ENCODE assay signal across 8 mouse cellular contexts in the genomic region with DNA sequence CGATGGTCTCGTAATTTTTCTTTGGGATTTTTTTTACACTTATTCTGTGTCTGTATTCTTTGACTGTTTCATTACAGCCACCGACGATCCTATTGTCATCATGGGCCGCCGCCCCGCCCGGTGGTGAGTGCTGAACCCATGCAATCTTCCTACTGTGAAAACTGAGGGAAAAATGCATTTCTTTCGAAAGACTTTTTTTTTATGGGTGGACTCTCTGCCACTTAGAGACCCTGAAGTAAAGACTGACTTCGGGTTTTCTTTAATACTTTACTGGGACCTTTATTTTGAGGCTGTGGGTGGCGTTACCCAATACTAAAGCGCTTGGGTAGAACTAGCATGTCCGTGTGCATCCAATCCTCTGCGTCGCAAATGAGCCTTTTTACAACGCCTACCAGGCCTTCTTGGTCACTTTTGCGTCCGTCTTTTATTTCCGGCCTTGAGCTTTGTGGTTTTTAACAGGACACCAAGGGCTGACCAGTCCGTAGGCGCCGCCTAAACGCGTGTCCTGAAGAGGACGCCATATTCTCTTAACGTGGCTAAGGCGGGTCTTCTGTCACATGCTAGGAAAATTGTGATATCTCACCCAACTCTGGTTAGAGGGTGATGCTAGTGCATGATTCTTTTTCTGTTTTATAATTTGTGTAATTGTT. TPM values are rescaled to one million over a fixed set of nuclear protein-coding genes. Genes with fewer than 3 reads are reported as not detected.
DNase-seq lines count a peak whose midpoint lies in the region; ATAC-seq and TF ChIP-seq lines count a peak whose summit lies in the region.

No protein-coding gene starts in this region.

- H3K36me3 ChIP-seq in erythroblast, embryonic 14.5 days (ENCODE audit: control insufficient read depth), result peaks cover 37% of the 10 kb centered on the region
- peaks cover 7% of the 10 kb centered on the region; the same call in 1 of the 2 replicates for H3K36me3 ChIP-seq in hindbrain, embryonic 13.5 days
- peaks cover 14% of the 10 kb centered on the region for H3K36me3 ChIP-seq in liver, adult 2 months (ENCODE audit: control insufficient read depth, insufficient read depth, low read length)

- H3K4me3 ChIP-seq in erythroblast, embryonic 14.5 days (replicated peaks), result peak overlapping the region; percentile 76
- peak overlapping the region; percentile 57 for H3K4me3 ChIP-seq in hindbrain, embryonic 13.5 days
- peak overlapping the region; percentile 98 for H3K4me3 ChIP-seq in liver, adult 2 months (ENCODE audit: insufficient read depth, low read depth, low read length)

- no peak for TF ChIP-seq POLR2A in liver, adult 2 months (IDR thresholded peaks at IDR 0.05; ENCODE audit: extremely low read depth, insufficient read depth, low read length)

- H3K4me1 ChIP-seq in erythroblast, embryonic 14.5 days (ENCODE audit: control insufficient read depth), result peaks cover 36% of the 10 kb centered on the region
- peaks cover 10% of the 10 kb centered on the region for H3K4me1 ChIP-seq in hindbrain, embryonic 13.5 days (replicated peaks)
- H3K4me1 ChIP-seq in liver, adult 2 months (ENCODE audit: control insufficient read depth, insufficient read depth, low read length), result peaks cover 3% of the 10 kb centered on the region; the same call in 1 of the 2 replicates

- H3K27ac ChIP-seq in hindbrain, embryonic 13.5 days, result peak overlapping the region; percentile 66
- H3K27ac ChIP-seq in liver, adult 2 months (replicated peaks; ENCODE audit: insufficient read depth, low read depth, low read length), result peak overlapping the region; percentile 92

- peak overlapping the region; percentile 84 for H3K9ac ChIP-seq in hindbrain, embryonic 13.5 days
- H3K9ac ChIP-seq in liver, adult 2 months (ENCODE audit: low read depth, low read length), result peak overlapping the region; percentile 92

- no peaks in the 10 kb centered on the region; the same call in 1 of the 2 replicates for H3K27me3 ChIP-seq in erythroblast, embryonic 14.5 days (ENCODE audit: control insufficient read depth)
- no peaks in the 10 kb centered on the region for H3K27me3 ChIP-seq in hindbrain, embryonic 13.5 days
- H3K27me3 ChIP-seq in liver, adult 2 months (ENCODE audit: control insufficient read depth, insufficient read depth, low read length), result no peaks in the 10 kb centered on the region

- no peak for TF ChIP-seq CTCF in liver, adult 2 months (IDR thresholded peaks at IDR 0.05; ENCODE audit: low read depth, low read length)

- no peaks in the 10 kb centered on the region for H3K79me2 ChIP-seq in liver, adult 2 months (ENCODE audit: control insufficient read depth, insufficient read depth, low read length)

- WGBS in hindbrain, embryonic 13.5 days, result 15% methylated on average over 27 of the region's 27 CpGs
- under 1% methylated on average over 27 of the region's 27 CpGs for WGBS in liver, adult 2 months

- peaks cover 6% of the 10 kb centered on the region; the same call in 1 of the 2 replicates for H3K9me3 ChIP-seq in erythroblast, embryonic 14.5 days (ENCODE audit: control insufficient read depth, low read length)
- no peaks in the 10 kb centered on the region for H3K9me3 ChIP-seq in hindbrain, embryonic 13.5 days

- ATAC-seq in hindbrain, embryonic 13.5 days (ENCODE audit: low FRiP score), result no peak
- ATAC-seq in monocyte, adult 5-6 weeks (replicated peaks; ENCODE audit: insufficient number of reproducible peaks, low FRiP score, low TSS enrichment, poor library complexity, severe bottlenecking), result peak; percentile 19; the same call in 1 of the 2 replicates

- DNase-seq in cerebellum, postnatal 10 days, result peak; percentile 36 to 43
- DNase-seq in cerebellum, adult 9-10 months, result no peak
- DNase-seq in Muller cell, postnatal 12 days (ENCODE audit: inconsistent ontology term), result peak; percentile 16
- DNase-seq in liver, adult 2 months (ENCODE audit: extremely low read depth, low read depth, low spot score), result peak; percentile 32
- no peak for DNase-seq in right cerebral cortex, postnatal 25 days

- peak overlapping the region; percentile 64 for H3K4me2 ChIP-seq in hindbrain, embryonic 13.5 days

RNA-seq across cellular contexts. Expression of a gene that starts 0.4 kb away (rescaled TPM):
- 129 and 134 TPM in 2 replicates for polyA plus RNA-seq in erythroblast, embryonic 14.5 days (2012)
- 532 and 538 TPM in 2 replicates for polyA plus RNA-seq in hindbrain, embryonic 13.5 days (2015; fragmentation: Nextera tagmentation; extraction: Ambion mirVana)
- 1,181 and 1,274 TPM in 2 replicates for total RNA-seq in liver, adult 2 months (2014; rRNA removed)
- 968 and 1,030 TPM in 2 replicates for polyA plus RNA-seq in liver, adult 2 months (2012; rRNA removed)
- 1,229 to 1,534 TPM (median 1,358 TPM) in 3 replicates for total RNA-seq in monocyte, adult 5-6 weeks (2017)

RNA-seq across cellular contexts. Expression of a gene that starts 10.7 kb away (rescaled TPM):
- 1.3 and 2.1 TPM in 2 replicates for polyA plus RNA-seq in erythroblast, embryonic 14.5 days (2012)
- polyA plus RNA-seq in hindbrain, embryonic 13.5 days (2015; fragmentation: Nextera tagmentation; extraction: Ambion mirVana), result 86.8 and 91.5 TPM in 2 replicates
- 29.7 and 37.2 TPM in 2 replicates for total RNA-seq in liver, adult 2 months (2014; rRNA removed)
- 48.8 and 53.9 TPM in 2 replicates for polyA plus RNA-seq in liver, adult 2 months (2012; rRNA removed)
- 59.4 to 103 TPM (median 69.3 TPM) in 3 replicates for total RNA-seq in monocyte, adult 5-6 weeks (2017)

RNA-seq across cellular contexts. Expression of a gene that starts 11.1 kb away (rescaled TPM):
- 0.25 and 0.32 TPM in 2 replicates for polyA plus RNA-seq in erythroblast, embryonic 14.5 days (2012)
- polyA plus RNA-seq in hindbrain, embryonic 13.5 days (2015; fragmentation: Nextera tagmentation; extraction: Ambion mirVana), result 3.6 and 5.2 TPM in 2 replicates
- 3.5 and 6.1 TPM in 2 replicates for total RNA-seq in liver, adult 2 months (2014; rRNA removed)
- 4.9 and 5.5 TPM in 2 replicates for polyA plus RNA-seq in liver, adult 2 months (2012; rRNA removed)
- 46.0 to 56.4 TPM (median 56.0 TPM) in 3 replicates for total RNA-seq in monocyte, adult 5-6 weeks (2017)

RNA-seq across cellular contexts. Expression of a gene that starts 16.5 kb away (rescaled TPM):
- 2.0 and 2.5 TPM in 2 replicates for polyA plus RNA-seq in erythroblast, embryonic 14.5 days (2012)
- polyA plus RNA-seq in hindbrain, embryonic 13.5 days (2015; fragmentation: Nextera tagmentation; extraction: Ambion mirVana), result 16.9 and 18.3 TPM in 2 replicates
- 10.2 and 10.3 TPM in 2 replicates for total RNA-seq in liver, adult 2 months (2014; rRNA removed)
- polyA plus RNA-seq in liver, adult 2 months (2012; rRNA removed), result 32.4 and 38.8 TPM in 2 replicates
- 85.3 to 98.0 TPM (median 91.4 TPM) in 3 replicates for total RNA-seq in monocyte, adult 5-6 weeks (2017)

RNA-seq across cellular contexts. Expression of a gene that starts 21.4 kb away (rescaled TPM):
- polyA plus RNA-seq in erythroblast, embryonic 14.5 days (2012), result 0.80 and 0.87 TPM in 2 replicates
- 88.8 and 111 TPM in 2 replicates for polyA plus RNA-seq in hindbrain, embryonic 13.5 days (2015; fragmentation: Nextera tagmentation; extraction: Ambion mirVana)
- total RNA-seq in liver, adult 2 months (2014; rRNA removed), result 34.8 and 47.3 TPM in 2 replicates
- 14.9 and 24.4 TPM in 2 replicates for polyA plus RNA-seq in liver, adult 2 months (2012; rRNA removed)
- total RNA-seq in monocyte, adult 5-6 weeks (2017), result 2,023 to 2,748 TPM (median 2,149 TPM) in 3 replicates

Comparison
In these comparisons a context has a peak if more than half of its experiments do, and no peak if none do; other contexts are left out.
1. DNase-seq: peak in cerebellum, postnatal 10 days (2 of 2), Muller cell, postnatal 12 days (single experiment) and liver, adult 2 months (single experiment); none in cerebellum, adult 9-10 months (single experiment) and right cerebral cortex, postnatal 25 days (single experiment).
2. RNA of a gene that starts 10.7 kb away (polyA plus RNA-seq): 86.8 to 91.5 TPM in hindbrain, embryonic 13.5 days and 48.8 to 53.9 TPM in liver, adult 2 months; 1.3 to 2.1 TPM in erythroblast, embryonic 14.5 days; every median in the first group is over 10 times any median in the second.
3. Peak in every context shown above with its lines, with median percentiles within 50 percentile points of each other: H3K4me3 ChIP-seq.